In genomic region chr16:11526996-11527395, GRCm38 (mm10) we compare ENCODE assay signal across 12 mouse cellular contexts.
A peak's percentile ranks its signal among the peaks of the same experiment; 100 is the strongest.
DNase-seq lines count a peak whose midpoint lies in the region; ATAC-seq and TF ChIP-seq lines count a peak whose summit lies in the region.
"Had no signal": no experiment of that assay in that cellular context is flagged by ENCODE, and none has a peak within 500 bp of the region (broad histone marks: within the 10 kb centered on the region; RNA-seq: fewer than 3 reads in every experiment).

No protein-coding gene starts in this region.

- H3K9me3 ChIP-seq in hindbrain, embryonic 10.5 days: no peaks in the 10 kb centered on the region
- H3K9me3 ChIP-seq: embryonic facial prominence, embryonic 15.5 days; liver, embryonic 12.5 days had no signal

- peak; percentile 25 to 52 for DNase-seq in kidney, postnatal 4 days
- no peak for DNase-seq in kidney, adult 18-20 months
- DNase-seq in frontal cortex, postnatal 36 days (ENCODE audit: low spot score in 2 of 2): peak; percentile 66 to 86
- DNase-seq in left cerebral cortex, postnatal 36 days (ENCODE audit: low spot score in 2 of 2): peak; percentile 69 to 81
- no peak for DNase-seq in hindbrain, embryonic 10.5 days (ENCODE audit: low spot score)
- DNase-seq in cerebellum, adult 2 months: no peak
- DNase-seq: cerebellum, adult 9-11 months had no signal

- no peak for TF ChIP-seq POLR2A in cerebellum, adult 2 months (IDR thresholded peaks at IDR 0.05; ENCODE audit: borderline replicate concordance, insufficient read depth, low read length)

- intact Hi-C loops in left cerebral cortex, postnatal 36 days (cut with DNase I): loop anchor here (5.0 kb wide), 1 partner anchor 90 kb away; no protein-coding TSS in a partner anchor

- peaks cover 12% of the 10 kb centered on the region for H3K4me1 ChIP-seq in hindbrain, embryonic 10.5 days (replicated peaks)
- peaks cover 40% of the 10 kb centered on the region for H3K4me1 ChIP-seq in cerebellum, adult 2 months (ENCODE audit: control insufficient read depth, insufficient read depth, low read length)

- H3K27ac ChIP-seq in hindbrain, embryonic 10.5 days: no peak overlapping the region
- H3K27ac ChIP-seq in cerebellum, adult 2 months (ENCODE audit: insufficient read depth, low read length): no peak overlapping the region
- H3K27ac ChIP-seq: hindbrain, embryonic 14.5 days; macrophage had no signal

- no peaks in the 10 kb centered on the region for H3K36me3 ChIP-seq in hindbrain, embryonic 10.5 days
- H3K36me3 ChIP-seq: embryonic facial prominence, embryonic 15.5 days; liver, embryonic 12.5 days had no signal

- WGBS in hindbrain, embryonic 10.5 days: 90% methylated on average over 10 of the region's 10 CpGs
- 81% methylated on average over 10 of the region's 10 CpGs for WGBS in cerebellum, adult 2 months

- TF ChIP-seq CTCF in cerebellum, adult 2 months (IDR thresholded peaks at IDR 0.05; ENCODE audit: borderline replicate concordance, insufficient read depth, low read depth, low read length): no peak

- ATAC-seq in frontal cortex, adult (ENCODE audit: low TSS enrichment): peak; percentile 88

- no peaks in the 10 kb centered on the region for H3K27me3 ChIP-seq in hindbrain, embryonic 10.5 days (ENCODE audit: insufficient read depth, poor library complexity, severe bottlenecking)
- no peaks in the 10 kb centered on the region for H3K27me3 ChIP-seq in cerebellum, adult 2 months (ENCODE audit: control insufficient read depth, insufficient read depth, low read length)
- H3K27me3 ChIP-seq: embryonic facial prominence, embryonic 15.5 days; liver, embryonic 12.5 days had no signal

- H3K4me3 ChIP-seq in hindbrain, embryonic 10.5 days: no peak overlapping the region
- H3K4me3 ChIP-seq in cerebellum, adult 2 months (replicated peaks; ENCODE audit: insufficient read depth, low read depth, low read length): no peak overlapping the region
- H3K4me3 ChIP-seq: embryonic facial prominence, embryonic 15.5 days; liver, embryonic 12.5 days had no signal

Comparison
In these comparisons a context has a peak if more than half of its experiments do, and no peak if none do; other contexts are left out.
1. DNase-seq: peak in kidney, postnatal 4 days (2 of 2), frontal cortex, postnatal 36 days (2 of 2) and left cerebral cortex, postnatal 36 days (2 of 2); none in kidney, adult 18-20 months (single experiment), hindbrain, embryonic 10.5 days (single experiment) and cerebellum, adult 2 months (0 of 2).